Mouse (Mus musculus): ENCODE data around the gene Grm1.

Gene Grm1

DNA sequence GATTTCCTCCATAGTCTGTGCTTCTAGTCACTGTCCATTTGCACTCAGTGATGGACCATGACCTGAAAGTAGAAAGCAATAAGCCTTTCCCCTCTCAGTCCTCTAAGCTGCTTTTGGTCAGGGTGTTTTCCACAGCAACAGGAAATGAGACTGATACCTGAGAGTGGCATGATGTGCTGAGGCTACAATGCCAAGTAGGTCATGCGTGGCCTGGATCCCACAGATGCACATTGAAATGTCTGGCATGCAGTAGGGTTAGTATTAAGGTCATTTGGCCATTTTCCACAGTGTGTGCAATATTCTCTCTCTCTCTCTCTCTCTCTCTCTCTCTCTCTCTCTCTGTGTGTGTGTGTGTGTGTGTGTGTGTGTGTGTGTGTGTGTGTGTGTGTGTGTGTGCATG lies 254.8 kb downstream of the Grm1 start:
- no peak for DNase-seq

DNA sequence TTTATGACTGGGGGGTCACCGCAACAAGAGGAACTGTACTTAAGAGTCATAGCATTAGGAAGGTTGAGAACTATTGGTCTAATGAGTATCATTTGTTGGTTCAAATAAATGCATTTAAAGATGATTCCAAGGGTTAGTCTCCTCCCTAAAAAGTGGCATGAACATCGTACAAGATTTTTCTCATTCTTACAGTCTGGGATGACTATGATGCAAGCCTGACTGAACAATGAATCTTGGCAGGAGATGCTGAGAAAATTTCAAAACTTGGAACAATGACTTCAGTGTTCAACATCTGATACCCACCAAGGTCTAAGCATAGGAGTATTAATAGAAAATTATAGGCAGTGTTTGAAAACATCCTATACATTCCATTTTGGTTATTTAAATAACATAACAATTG lies 264.1 kb downstream of the Grm1 start:
- no peak for DNase-seq

DNA sequence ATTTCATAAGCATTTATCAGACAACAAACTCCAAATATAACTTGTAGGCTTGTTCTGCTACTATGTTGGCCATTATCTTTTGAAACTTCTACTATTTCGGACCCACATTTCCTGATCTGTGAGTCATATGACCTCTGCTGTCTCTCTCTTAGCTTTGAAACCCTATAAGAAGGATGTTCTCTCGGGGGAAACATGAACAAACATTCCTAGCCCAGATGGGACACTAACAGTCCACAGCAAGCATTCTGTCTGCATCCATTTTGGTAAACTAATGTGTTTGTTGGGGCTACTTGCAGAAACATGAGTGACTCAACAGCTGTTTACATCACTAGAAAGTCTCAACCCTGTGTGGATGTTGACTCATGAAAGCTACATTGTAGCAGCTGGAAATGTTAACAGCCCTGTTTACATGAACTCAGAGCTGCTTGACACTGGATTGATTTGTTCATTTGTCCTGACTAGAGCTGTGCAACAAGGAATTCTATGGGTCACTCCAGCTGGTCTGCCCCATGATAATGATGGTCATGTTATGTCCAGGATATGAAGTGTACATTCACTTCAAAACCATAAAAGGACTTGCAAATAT lies 267.4 kb downstream of the Grm1 start:
- no peak for DNase-seq

DNA sequence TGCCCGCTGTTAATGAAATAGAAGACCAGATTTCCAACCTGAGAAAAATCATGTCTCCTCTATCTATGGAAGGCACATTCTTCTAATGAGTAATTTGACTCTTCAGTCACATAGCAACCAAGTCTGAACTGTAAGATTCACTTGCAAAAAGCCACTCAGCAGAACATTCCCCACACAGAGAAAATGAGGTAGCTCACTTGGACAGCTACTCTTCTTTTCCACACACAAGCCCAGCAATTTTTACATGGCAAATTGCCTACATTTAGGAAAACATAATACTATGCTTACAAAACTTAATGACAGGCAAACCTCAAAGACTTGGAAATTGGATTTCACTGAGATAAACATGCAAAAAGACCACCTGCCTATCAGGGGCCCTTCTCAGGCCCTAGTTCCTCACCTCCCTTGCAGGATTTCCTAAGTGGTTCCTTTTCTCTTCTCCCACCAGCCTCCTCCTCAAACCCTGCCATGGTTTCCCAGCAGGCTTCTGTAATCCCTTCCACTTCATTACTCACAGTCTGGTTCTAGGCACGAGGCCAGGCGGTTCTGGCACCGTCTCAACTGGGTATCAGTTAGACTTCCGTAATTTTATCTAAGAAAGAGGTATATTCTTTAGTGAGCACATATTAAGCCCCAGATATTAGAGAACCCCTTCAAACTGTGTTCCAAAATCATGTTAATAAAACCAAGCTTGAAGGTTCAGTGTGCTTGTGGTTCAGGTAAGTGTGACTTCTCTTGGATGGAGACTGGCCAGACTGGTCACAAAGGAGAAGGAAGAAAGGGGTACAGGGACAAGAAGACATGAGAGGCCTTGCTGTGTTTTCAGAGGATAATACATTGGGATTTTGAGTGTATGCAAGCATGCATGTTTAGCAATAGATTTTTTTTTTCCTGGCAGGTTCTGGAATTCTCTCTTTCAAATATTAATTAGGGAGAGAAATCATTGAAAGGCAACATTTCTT lies 269.1 kb downstream of the Grm1 start:
- DNase-seq, result peak; percentile 22 to 34

DNA sequence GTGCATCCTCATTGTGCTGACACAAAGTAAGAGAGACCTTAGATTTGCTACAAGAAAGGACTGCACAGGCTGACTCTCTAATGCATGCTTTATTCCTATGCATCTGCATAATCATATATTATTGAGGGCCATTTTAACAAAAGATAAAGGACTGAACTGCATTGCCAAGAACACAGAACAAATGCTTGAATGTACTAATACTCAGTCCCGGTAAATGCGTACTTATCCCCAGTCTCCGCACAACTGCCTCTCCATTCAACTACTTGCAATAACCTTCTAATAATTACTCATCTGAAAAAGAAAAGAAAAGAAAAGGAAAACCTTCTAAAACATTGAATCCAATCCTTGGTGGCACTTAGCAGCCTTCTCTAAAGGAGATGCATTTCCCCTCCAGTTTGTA lies 272.4 kb downstream of the Grm1 start:
- DNase-seq, result no peak

DNA sequence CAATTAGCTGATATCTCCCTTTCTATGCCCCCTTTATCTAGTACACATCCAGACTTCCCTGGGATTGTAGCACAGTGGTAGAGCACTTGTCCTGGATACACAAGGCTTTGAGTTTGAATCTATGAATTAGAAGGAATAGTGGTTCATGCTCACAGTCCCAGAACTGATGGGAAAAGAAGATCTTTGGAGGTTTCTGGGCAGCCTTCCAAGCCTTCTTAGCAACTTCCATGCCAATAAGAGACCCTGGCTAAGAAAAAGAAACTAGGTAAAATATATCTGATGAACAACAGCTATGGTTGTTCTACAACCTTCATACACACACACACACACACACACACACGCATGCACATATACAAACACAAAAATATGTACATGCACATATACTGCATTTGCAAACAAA lies 286.8 kb downstream of the Grm1 start:
- no peak for DNase-seq

GRCm38 (mm10) chr10:10790458-10790857 lies 291.7 kb downstream of the Grm1 start:
- DNase-seq, result no peak

DNA sequence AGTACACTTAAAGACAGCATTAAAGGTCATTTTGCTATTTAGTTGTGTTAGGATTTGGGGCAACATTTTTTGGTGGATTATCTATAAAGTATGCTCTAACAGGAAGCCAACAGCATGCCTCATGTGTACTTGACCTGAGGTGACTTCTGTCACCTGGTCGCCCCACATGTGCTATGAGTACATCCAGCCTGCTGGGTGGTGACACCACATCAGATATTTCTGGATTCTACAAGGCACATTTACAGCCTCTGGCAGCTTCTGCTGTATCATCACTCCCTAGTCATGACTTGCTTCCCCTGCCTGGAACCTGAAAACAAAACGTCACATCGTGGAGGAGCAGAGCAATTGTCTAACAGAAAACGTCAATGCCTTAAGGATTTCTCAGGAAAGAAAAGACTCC lies 292.2 kb downstream of the Grm1 start:
- DNase-seq, result no peak

- no peak for DNase-seq
Measured at GRCm38 (mm10) chr10:10787906-10788416, 294.2 kb downstream of the Grm1 start.

GRCm38 (mm10) chr10:10785122-10785521 lies 297.0 kb downstream of the Grm1 start:
- DNase-seq, result no peak

DNA sequence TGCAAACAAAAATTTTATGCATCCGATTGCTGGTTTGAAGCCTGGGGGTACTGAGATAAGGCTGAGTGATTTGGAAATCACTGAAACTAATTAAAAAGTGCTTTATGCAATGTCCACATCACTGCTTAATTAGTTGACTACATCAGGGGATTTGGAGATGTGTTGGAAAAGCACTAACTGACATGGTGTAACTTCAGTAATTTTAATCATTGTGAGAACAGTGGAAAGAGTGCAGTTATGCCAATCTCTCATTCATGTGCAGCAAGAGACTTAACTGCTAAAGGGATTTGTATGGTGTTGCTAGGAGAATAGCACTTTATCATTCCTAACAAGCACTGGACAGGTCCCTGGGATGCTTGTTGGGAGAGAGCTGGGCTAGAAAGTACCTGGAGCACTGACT lies 307.3 kb downstream of the Grm1 start:
- DNase-seq, result no peak

- DNase-seq, result no peak
Measured at GRCm38 (mm10) chr10:10763015-10763414, 319.1 kb downstream of the Grm1 start.

- DNase-seq, result peak in 1 of 2 experiments; percentile 3
Measured at GRCm38 (mm10) chr10:10761274-10761673, 320.9 kb downstream of the Grm1 start.

DNA sequence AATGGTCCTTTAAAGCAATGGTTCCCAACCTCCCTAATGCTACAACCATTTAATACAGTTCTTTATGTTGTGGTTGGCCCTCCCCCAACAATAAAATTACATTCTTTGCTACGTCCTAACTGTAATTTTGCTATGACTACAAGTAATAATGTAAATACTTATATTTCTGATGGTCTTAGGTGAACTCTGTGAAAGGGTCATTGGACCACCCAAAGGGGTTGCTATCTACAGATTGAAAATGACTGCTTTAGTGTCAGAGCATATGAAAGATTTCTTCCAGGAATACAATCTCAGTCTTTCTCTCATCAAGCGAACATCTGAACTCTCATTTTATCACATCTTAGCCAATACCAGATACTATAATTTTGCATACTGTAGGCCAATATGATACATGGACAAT lies 321.4 kb downstream of the Grm1 start:
- no peak for DNase-seq

DNA sequence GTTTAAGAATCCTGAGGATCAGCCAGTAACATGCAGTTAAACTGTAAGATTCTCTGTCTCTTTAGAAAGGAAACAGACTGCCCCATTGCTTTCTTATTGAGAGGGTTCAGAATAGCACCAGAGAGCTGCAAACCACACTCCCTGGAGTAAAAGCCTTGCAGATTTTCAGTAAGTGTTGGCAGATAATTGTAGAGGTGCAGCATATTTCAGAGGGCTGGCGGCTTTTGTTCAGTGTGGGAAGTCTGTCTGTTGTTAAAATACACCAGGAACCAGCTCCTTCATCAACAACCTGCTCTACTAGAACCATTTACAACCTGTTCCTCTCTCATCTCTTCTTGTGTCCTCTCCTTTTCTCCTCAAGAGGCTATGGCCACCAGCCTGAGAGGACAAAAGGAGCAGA lies 331.1 kb downstream of the Grm1 start:
- DNase-seq, result no peak

GRCm38 (mm10) chr10:10744097-10744496 lies 338.1 kb downstream of the Grm1 start:
- DNase-seq, result no peak

GRCm38 (mm10) chr10:10742172-10742571 lies 340.0 kb downstream of the Grm1 start:
- DNase-seq, result no peak

DNA sequence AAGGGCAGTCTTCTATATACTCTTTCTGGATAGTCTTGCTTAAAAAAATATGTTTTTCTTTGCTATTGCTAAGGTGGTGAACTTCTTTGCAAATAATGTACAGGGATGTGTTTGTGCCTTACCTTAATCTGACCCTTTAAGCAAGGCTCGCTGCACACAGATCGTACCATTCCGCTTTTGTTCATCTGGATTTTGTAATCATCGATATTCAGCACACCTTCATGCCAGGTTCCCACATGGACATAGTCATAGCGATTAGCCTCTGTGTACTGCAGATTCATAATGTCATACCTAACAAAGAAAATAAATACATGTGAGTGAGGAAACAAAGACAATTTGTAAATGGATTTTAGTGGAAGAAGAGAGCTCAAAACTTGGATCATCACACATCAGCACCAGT lies 340.8 kb downstream of the Grm1 start:
- no peak for DNase-seq

GRCm38 (mm10) chr10:10740729-10741128 lies 341.4 kb downstream of the Grm1 start:
- DNase-seq, result no peak

DNA sequence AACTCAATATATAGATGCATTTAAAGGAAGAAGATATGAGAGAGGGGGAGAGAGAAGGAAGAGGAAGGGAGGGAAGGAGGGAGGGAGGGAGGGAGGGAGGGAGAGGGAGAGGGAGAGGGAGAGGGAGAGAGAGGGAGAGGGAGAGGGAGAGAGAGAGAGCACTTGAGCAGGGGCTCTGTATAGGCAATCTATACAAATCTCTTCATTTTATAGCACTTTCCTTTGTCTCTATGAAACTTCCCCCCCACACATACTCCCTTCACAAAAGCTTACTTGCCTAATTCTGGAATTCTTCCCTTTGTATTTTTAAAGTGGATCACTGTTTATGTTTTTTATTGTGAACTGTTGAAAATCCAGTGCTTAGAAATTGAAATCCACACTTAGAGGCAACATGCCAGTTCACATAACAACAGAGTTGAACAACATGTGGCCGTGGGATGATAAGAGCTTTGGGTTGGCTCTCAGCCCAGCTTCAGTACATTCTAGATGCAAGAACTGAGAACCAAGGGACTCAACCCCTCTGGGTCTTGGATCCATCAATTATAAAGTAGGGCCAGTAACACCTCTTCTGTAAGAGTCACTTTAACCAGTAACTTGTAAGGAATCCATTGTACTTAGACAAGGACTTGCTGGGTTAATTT lies 345.0 kb downstream of the Grm1 start:
- DNase-seq, result peak; percentile 44 to 57

DNA sequence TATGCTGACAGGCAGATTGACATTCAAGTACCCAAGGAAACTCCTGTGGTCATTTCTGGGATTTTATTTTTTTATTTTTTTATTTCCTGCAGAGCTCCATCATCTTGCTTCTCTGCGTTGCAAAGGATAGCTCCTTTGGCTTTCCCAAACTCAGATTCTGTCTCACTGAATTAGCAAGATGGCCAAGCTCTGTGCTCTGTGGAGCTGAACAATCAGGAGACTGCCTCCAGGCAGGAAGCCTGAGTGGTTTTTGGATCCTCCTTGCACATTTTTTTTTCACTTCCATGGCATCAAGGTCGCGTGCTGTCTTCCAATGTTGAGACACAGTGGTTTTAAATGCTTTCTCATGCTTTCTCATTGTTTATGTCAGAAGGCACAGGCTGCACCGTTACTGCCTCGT lies 347.6 kb downstream of the Grm1 start:
- DNase-seq, result no peak

- no peak for DNase-seq
Measured at GRCm38 (mm10) chr10:10733092-10733491, 349.1 kb downstream of the Grm1 start.

GRCm38 (mm10) chr10:10726501-10726900 lies 355.7 kb downstream of the Grm1 start:
- no peak for DNase-seq

- DNase-seq, result no peak
Measured at GRCm38 (mm10) chr10:10710837-10711236, 371.3 kb downstream of the Grm1 start.

Measured in kidney, postnatal 4 days (tissue).